Mouse (Mus musculus) liver, adult 2 months (tissue): ENCODE results near the gene Lrig1. TPM values are rescaled to one million over a fixed set of nuclear protein-coding genes. Genes with fewer than 3 reads are reported as not detected.

Source experiments
- DNase-seq: peaks from one replicate; pipeline ENCODE4 v3.0.0-alpha.2; 2011; ENCODE audit warnings: low read depth, low spot score; ENCODE audit errors: extremely low read depth
- H3K27ac ChIP-seq: fragments of 200-500 bp; replicated peaks from 2 replicates; pipeline ENCODE4 v1.5.1; 2012; ENCODE audit warnings: low read depth, mild to moderate bottlenecking, control low read depth, inconsistent platforms, low read length; ENCODE audit not compliant: insufficient read depth
- H3K27me3 ChIP-seq: fragments of 200-500 bp; 2 replicates; pipeline ENCODE4 v1.6.1; 2012; ENCODE audit warnings: mild to moderate bottlenecking, moderate library complexity, low read length, inconsistent platforms; ENCODE audit not compliant: control insufficient read depth, insufficient read depth
- H3K36me3 ChIP-seq: fragments of 200-500 bp; 2 replicates; pipeline ENCODE4 v1.6.1; 2012; ENCODE audit warnings: low read length, inconsistent platforms; ENCODE audit not compliant: control insufficient read depth, insufficient read depth
- H3K4me1 ChIP-seq: fragments of 200-500 bp; 2 replicates; pipeline ENCODE4 v1.6.1; 2011; ENCODE audit warnings: low read length; ENCODE audit not compliant: control insufficient read depth, insufficient read depth
- H3K4me3 ChIP-seq: fragments of 200-500 bp; 2 replicates; pipeline ENCODE4 v1.5.1; 2011; ENCODE audit warnings: low read depth, mild to moderate bottlenecking, control low read depth, low read length, moderate library complexity; ENCODE audit not compliant: insufficient read depth
- H3K79me2 ChIP-seq: fragments of 200-500 bp; 2 replicates; pipeline ENCODE4 v1.6.1; 2012; ENCODE audit warnings: inconsistent platforms, mild to moderate bottlenecking, low read length, moderate library complexity; ENCODE audit not compliant: control insufficient read depth, insufficient read depth
- H3K9ac ChIP-seq: fragments of 200-500 bp; 2 replicates; pipeline ENCODE4 v1.6.1; 2012; ENCODE audit warnings: low read depth, mild to moderate bottlenecking, control low read depth, inconsistent platforms, low read length
- CTCF ChIP-seq: fragments of 200-500 bp; IDR thresholded peaks from 2 replicates; pipeline ENCODE4 v1.5.1; 2011; ENCODE audit warnings: low read depth, low read length, control low read depth
- POLR2A ChIP-seq: fragments of 200-500 bp; IDR thresholded peaks from 2 replicates; pipeline ENCODE4 v1.6.1; 2011; ENCODE audit warnings: low read length, control low read depth; ENCODE audit not compliant: insufficient read depth; ENCODE audit errors: extremely low read depth
- WGBS: fragments of 180-500 bp; shearing (Covaris S2); methylation state at CpG from one replicate; pipeline ENCODE4 v1.1.7; 2018; 5-methylcytosine and 5-hydroxymethylcytosine counted together
- polyA plus RNA-seq: library from polyadenylated mRNA; depleted of rRNA; stranded (reverse); fragments of >200 nt; gene quantifications from 2 replicates; pipeline ENCODE4 v1.2.3, GENCODE M21; 2012
- total RNA-seq: library from RNA; depleted of rRNA; stranded (reverse); fragments of >200 nt; gene quantifications from 2 replicates; pipeline ENCODE4 v1.2.3, GENCODE M21; 2014

Gene Lrig1
- total and polyA plus RNA-seq, 2 experiments = 12.4 to 14.8 TPM

- peaks cover 35% of the 10 kb centered on the region for H3K79me2 ChIP-seq
- TF ChIP-seq CTCF (no peak), POLR2A (no peak)
- DNase-seq = peak; percentile 94
- peaks cover 33% of the 10 kb centered on the region for H3K4me1 ChIP-seq
- H3K27ac ChIP-seq = peak overlapping the region; percentile 94
- WGBS = 15% methylated on average over 10 of the region's 10 CpGs
- peak overlapping the region; percentile 6; the same call in 1 of the 2 replicates for H3K4me3 ChIP-seq
- no peaks in the 10 kb centered on the region for H3K27me3 ChIP-seq
- H3K9ac ChIP-seq = peak overlapping the region; percentile 55
- H3K36me3 ChIP-seq = no peaks in the 10 kb centered on the region
Measured at GRCm38 (mm10) chr6:94647574-94648430, 52.2 kb downstream of the Lrig1 start.

GRCm38 (mm10) chr6:94646902-94647301 lies 53.1 kb downstream of the Lrig1 start:
- H3K9ac ChIP-seq = no peak overlapping the region
- H3K27ac ChIP-seq = no peak overlapping the region
- H3K4me1 ChIP-seq = peaks cover 33% of the 10 kb centered on the region

GRCm38 (mm10) chr6:94646274-94646863 lies 53.6 kb downstream of the Lrig1 start:
- no peak for DNase-seq
- peaks cover 33% of the 10 kb centered on the region for H3K4me1 ChIP-seq
- H3K79me2 ChIP-seq = peaks cover 32% of the 10 kb centered on the region
- H3K27ac ChIP-seq = no peak overlapping the region
- H3K36me3 ChIP-seq = no peaks in the 10 kb centered on the region
- H3K27me3 ChIP-seq = no peaks in the 10 kb centered on the region
- 70% methylated on average over 6 of the region's 6 CpGs for WGBS
- H3K9ac ChIP-seq = no peak overlapping the region
- no peak overlapping the region for H3K4me3 ChIP-seq
- no peak for TF ChIP-seq CTCF
- no peak for TF ChIP-seq POLR2A

More at GRCm38 (mm10) chr6:94646902-94647301, 53.1 kb downstream of the Lrig1 start:
- Histone ChIP-seq H3K79me2 (peaks cover 35% of the 10 kb centered on the region), H3K36me3 (no peaks in the 10 kb centered on the region), H3K27me3 (no peaks in the 10 kb centered on the region), H3K4me3 (no peak overlapping the region)
- no peak for DNase-seq
- 52% methylated on average over 6 of the region's 6 CpGs for WGBS
- TF ChIP-seq CTCF = no peak
- TF ChIP-seq POLR2A = no peak

DNA sequence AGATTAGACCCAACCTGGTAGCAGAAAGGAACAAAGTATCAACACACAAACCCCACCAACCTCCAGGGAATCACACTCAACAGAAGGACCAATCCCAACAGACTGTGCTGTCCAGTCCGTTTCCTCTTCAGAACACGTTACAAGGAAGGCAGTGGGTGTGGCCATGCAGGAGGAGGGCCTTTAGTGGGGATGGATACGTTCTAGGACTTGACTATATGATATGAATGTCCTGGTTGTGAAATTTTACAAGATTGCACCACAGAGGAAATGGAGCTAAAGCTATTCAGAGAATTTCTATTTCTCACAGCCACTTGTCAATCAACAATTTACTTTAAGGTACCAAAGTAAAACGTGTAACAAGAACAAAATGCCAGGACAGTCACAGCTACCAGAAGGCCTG lies 54.2 kb downstream of the Lrig1 start:
- H3K4me1 ChIP-seq = peaks cover 33% of the 10 kb centered on the region
- no peak for TF ChIP-seq POLR2A
- no peak for TF ChIP-seq CTCF
- WGBS = 30% methylated on average over 4 of the region's 4 CpGs
- H3K36me3 ChIP-seq = no peaks in the 10 kb centered on the region
- no peak for DNase-seq
- H3K9ac ChIP-seq = no peak overlapping the region
- H3K27me3 ChIP-seq = no peaks in the 10 kb centered on the region
- no peak overlapping the region for H3K4me3 ChIP-seq
- H3K79me2 ChIP-seq = peaks cover 30% of the 10 kb centered on the region
- no peak overlapping the region for H3K27ac ChIP-seq

GRCm38 (mm10) chr6:94644641-94645040 lies 55.3 kb downstream of the Lrig1 start:
- Histone ChIP-seq H3K27me3 (no peaks in the 10 kb centered on the region), H3K9ac (no peak overlapping the region), H3K27ac (no peak overlapping the region), H3K36me3 (no peaks in the 10 kb centered on the region), H3K79me2 (peaks cover 25% of the 10 kb centered on the region), H3K4me1 (peaks cover 34% of the 10 kb centered on the region), H3K4me3 (no peak overlapping the region)
- DNase-seq = peak; percentile 62
- no peak for TF ChIP-seq POLR2A
- TF ChIP-seq CTCF = no peak
- WGBS = 38% methylated on average over 3 of the region's 3 CpGs
